Mouse (Mus musculus) thymus, postnatal 25 days (tissue): ENCODE results near the gene Sec24d.

Source experiments
- DNase-seq: peaks from one replicate; pipeline ENCODE4 v3.0.0; 2022

Sec24d gene

GRCm38 (mm10) chr3:123411821-123412578 lies 144.7 kb downstream of the Sec24d start:
- DNase-seq: no peak

GRCm38 (mm10) chr3:123413173-123413572 lies 145.9 kb downstream of the Sec24d start:
- no peak for DNase-seq
